Mouse (Mus musculus) left cerebral cortex, postnatal 10 days (tissue): ENCODE measurements at regions not wholly inside any gene's neighbourhood (a gene's known extent, or its start where the extent isn't known, plus 50 kb on each side); places are given as distances from the start of the nearest gene placed in this dataset.

Experiments
- DNase-seq, 2 experiments: peaks; one replicate each; pipeline ENCODE4 v3.0.0; 2021 to 2022; ENCODE audit warnings: low spot score in 2 of 2, mixed read lengths in 1 of 2; ENCODE audit errors: extremely low spot score in 1 of 2
- intact Hi-C: fragments of 180-260 bp; cut with DNase I; formaldehyde crosslinking; loops from one replicate; pipeline ENCODE4 v1.15.1; 2025

DNA sequence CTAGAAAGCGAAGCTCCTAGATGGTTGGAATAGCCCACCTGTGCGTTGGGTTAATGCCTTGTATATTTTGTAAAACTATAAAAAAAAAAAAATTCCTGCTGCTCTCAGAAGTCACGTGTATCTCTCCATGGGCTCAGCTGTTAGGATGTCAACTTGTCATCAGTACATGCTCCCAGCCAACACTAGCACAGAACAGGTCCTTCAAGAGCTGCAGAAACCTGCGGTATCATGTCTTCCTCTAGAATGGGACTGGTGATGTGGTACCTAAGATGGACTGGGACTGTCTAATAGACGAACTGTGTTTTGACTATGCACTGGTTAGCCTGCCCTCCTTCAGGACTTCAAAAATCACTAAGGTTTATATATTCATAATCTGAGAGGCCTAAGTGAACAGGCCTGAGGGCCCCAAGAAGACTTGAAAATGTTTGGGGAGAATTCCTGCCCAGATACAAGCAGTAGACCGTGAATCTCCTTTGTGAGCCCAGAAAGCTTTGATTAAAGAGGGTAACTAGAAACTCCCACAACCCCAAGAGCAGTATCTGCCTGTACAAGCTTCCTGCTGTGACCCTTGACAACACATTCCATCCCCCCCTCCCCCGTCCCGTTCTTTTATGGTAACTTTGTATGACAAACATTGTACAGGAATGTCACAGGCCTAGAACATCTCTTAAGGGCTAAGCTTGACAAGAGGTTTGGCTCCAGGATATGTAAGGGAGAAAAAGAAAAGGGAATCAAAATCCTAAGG, 152.1 kb downstream of the Sox4 start:
- intact Hi-C loops: no loop called here
- no peak for DNase-seq

DNA sequence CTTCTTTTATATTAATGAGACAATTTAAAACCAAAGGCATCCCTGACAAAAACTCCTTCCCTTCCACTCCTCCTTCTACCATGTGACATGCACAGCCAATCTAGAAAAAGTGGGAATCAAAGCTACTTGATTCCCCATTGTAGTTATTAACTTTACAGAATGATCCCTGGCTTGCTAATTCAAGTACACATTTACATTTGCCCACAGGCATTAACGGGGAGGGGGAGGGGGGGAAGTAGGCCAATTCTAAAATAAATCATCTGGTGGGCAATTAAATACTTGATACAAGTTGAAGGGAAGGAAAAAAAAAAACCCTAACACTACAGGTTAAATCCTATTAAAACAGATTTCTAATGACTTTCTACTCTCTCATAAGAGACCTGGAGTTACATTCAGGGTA, 152.8 kb downstream of the Sox4 start:
- intact Hi-C loops: no loop called here
- DNase-seq: no peak

DNA sequence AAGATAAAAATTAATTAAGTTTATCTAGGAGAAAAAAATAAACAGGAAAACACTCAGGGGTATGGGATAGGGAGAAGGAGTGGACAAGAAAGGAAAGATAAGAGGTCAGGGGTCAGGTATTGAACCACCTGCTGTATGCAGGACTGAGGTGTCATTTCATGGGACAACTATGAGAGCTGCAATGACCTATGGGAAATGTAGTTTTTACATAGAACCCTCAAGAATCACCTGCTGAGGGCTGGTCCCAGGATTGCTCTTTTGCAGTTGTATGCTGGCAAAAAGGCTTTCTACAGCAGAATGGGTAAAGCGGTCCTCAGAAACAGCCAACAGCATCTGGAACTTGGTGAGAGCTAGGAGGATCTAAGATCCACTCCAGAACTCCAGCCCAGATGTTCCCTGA, 154.0 kb downstream of the Sox4 start:
- intact Hi-C loops: no loop called here
- DNase-seq: no peak

DNA sequence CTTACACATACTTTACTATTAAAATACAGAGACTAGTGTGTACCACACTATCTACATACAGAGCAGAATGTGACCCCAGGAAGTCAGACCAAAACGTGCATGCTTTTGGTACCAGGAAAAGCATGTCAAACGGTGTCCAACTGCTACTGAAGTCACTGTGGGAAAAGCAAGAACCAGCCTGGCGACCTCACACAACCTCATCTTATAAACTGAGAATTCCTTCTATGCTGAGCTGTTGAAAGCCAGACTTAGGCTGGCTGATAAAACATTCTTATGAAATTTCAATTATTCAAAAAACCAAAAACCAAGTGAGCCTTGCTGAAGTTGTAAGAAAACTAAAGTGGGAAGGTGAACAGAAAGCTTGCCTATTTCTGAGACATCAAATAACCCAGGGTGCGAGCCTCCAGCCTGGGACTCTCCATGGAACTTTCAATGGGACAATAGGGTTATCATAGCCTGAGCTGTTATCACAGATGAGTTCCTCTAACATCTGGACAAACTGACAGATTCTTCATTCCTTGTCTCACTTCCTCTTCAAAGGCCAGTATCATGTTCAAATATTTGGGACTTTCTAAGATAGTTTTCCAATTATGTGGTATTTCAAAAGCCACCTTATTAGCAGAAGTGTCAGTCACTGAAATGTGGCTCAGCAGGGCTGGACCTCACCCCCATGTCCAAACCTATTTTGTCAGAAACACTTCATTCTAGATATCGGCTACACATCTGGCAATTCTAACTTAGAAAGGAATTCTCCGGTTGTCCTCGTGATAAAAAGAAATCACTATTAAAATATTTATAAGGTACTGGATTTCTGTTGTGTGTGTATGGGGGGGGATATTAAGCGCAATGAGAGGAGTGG, 155.7 kb downstream of the Sox4 start:
- intact Hi-C loops: no loop called here
- DNase-seq: no peak

DNA sequence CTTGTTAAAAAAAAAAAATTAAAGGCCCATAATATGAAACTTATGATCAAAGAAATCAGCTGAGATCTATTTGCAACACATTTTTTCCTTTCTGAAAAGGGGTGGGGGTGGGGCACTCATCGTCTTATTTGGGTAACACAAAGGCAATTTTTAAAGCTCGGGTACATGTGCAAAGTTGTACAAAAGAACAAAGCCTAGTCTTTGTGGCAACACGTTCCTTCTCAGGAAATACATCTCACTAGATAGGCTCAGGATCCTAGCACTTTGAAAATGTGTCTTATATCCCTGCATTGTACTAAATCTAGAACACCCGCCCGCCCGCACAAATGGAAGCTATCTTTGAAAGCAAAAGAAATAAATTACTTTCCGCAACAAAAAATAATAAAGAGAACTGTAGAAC, 158.2 kb downstream of the Sox4 start:
- DNase-seq: no peak
- intact Hi-C loops: no loop called here

DNA sequence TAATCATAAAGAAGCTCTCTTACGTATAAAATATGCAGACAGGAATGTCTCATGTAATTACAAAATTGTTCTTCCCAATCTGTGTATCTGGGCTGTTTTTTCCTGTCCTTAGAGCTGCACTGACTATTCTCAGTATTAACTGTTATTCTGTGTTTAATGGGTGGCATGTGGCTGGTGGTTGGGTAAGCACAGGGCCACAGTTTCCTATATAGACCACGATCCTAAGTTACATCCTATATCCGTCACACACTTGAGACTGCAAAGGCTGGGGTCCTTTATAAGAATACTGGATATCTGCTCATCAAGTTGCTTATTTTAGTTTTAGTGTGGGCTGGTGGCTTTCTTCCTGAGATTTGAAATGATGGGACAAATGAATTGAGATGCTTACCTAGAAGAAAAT, 159.0 kb downstream of the Sox4 start:
- intact Hi-C loops: no loop called here

DNA sequence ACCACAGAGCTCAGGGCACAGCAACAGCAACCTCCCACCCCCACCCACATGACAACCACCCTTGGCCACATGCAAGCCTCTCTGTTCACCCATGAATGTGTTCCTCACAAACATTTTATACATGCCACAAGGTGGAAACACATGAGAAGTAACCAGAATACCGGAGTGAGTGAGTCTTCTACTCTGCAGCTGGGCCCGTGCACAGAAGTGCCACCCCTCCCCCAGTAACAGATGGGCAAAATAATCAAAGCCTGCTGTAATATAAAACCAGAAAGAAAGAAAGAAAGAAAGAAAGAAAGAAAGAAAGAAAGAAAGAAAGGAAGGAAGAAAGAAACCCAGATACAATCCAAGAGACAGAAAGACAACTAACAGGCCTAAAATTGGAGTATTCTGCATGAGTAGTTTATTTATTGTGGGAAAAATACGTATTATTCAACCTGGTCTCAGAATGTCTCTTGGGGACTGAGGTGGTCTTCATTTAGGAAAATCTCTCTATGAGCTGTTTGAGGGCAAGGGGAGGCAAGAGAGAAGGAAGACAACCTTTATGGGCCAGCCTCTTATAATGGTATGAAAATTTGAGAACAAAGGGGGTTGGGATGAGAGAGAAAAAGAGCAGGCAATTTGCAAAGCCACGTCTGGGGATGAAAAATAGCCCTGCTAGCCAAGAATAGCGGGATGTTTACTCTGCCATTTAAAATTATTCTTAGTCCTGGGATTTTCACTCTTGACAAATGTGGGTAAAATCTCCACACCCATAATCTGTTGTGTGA, 160.2 kb downstream of the Sox4 start:
- intact Hi-C loops: no loop called here
- DNase-seq: peak in 1 of 2 experiments; percentile 23

More for the DNA sequence above, 159.0 kb downstream of the Sox4 start:
- DNase-seq: no peak

DNA sequence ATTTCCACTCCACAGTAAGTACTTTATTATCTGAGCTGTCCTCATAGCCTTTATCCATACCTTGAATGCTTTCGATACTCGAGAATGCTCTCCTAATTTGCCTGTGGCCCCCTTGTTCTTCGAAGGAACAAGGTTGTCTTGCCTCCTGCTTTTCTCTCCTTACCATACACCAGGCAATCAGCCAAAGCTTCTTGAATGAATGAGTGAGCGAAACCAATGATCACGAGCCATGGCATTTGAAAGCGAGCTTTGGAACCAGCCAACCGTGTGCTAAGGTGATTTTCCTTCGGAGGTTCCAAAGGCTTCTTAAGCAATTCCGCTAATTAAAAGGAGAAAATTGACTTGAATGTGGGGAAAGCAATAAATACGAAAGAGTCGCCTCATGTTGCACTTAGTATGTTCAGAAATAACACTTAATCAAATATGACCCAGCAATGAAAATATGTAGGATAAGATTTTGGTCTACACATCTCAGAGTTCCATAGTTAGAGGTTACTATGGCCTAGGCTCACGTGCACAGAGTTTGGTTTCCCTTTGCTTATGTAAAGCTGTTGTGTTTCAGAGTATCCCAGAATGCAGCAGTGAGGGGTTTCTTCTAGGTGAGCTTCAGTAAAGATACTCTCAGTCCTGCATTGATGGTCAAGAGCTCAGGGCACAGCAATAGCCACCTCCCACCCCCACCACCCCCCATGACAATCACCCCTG, 160.9 kb downstream of the Sox4 start:
- intact Hi-C loops: no loop called here
- DNase-seq: no peak

DNA sequence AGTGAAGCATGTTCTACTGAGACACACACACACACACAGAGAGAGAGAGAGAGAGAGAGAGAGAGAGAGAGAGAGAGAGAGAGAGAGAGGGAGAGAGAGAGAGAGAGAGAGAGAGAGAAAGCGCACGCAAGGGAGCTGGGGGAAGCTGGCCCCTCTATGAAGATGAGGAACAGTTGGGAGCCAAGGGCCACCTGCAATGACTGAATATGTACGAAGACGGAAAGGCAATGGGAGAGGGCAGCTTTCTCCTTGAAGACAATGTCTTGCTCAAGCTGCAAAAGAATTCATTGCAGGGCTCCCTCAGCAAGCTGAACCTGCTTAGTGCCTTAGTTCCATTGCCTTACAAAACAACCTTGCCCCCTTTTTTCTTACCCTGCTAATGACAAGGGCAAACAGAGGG, 163.1 kb downstream of the Sox4 start:
- intact Hi-C loops: no loop called here
- no peak for DNase-seq

DNA sequence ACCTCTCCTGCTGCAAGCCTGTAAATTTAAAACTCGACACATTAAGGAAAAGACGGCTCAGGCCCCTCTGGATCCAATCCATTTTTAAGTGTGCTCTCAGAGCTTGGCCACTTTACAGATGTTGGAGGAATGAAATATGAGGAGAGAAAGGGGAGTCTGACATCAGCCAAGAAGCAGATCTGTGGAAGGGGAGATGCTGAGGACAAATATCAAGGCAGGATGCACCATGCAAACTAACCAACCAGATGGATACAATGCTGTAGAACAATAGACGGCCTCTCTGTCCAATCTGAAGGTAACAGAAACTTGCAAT, 166.2 kb downstream of the Sox4 start:
- intact Hi-C loops: no loop called here
- DNase-seq: no peak

DNA sequence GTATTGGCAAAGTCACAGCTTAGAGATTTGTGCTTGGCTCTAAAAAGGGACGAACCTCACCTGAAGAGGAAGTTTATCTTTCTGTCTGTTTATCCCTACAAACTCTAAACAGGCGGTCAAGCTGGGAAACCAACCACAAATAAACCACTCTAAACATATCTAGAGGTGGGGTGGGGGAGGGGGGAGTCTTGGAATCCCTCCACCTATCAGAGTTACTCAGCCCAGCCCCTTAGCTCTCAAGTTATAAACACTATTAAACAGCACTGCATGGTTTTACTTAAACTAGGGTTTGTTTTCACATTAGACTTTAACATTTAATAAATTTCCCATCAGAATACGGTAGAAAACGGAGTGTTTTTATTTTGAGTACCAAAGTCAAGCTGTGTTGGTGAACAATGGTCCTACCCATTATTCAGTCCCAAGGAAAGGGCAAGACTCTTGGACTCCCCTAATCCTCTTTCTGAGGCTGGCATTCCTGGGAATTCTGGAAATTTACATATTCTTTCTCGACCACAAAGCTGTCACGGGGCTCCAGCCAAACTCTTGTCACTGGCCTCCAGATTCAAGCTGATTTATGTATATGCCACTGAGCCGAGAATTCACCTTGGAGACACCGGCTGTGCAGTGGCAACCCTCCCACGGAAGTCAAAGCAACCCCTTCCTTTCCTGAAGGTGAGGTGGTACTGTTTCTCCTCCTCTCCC, 166.7 kb downstream of the Sox4 start:
- intact Hi-C loops: no loop called here
- no peak for DNase-seq

DNA sequence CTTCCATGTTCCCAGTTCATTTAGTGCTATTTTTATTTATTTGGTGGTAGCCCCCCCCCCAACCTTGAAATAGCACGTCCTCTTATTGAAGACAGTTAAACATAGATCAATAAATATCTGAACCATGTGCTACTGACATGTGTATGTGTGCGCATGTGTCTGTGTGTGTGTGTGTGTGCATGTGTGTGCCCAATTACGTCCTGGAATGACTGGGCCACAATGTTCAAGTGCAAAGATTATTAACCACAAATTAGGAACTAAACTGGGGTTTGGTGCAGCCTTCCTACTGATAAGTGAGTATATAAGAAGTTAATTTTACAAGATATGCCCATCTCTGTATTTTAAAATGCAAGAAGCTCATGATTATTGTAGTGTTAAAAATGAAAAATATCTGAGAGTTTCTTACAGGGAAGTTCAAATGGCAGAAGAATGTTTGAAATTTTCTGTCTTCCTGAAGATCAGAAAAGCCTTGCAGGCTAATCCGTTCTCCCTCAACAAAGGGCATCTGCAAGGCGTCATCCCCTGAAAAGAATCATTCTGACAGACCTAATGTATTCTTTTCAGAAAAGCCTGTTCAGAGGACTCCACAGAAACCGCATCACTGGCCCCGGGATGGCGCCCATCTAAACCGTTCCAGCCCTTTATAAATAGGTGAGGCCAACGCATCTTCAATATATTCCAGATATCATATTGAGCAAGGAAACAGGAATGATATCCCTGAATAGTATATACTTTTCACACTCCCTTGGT, 170.8 kb downstream of the Sox4 start:
- no peak for DNase-seq
- intact Hi-C loops: no loop called here

DNA sequence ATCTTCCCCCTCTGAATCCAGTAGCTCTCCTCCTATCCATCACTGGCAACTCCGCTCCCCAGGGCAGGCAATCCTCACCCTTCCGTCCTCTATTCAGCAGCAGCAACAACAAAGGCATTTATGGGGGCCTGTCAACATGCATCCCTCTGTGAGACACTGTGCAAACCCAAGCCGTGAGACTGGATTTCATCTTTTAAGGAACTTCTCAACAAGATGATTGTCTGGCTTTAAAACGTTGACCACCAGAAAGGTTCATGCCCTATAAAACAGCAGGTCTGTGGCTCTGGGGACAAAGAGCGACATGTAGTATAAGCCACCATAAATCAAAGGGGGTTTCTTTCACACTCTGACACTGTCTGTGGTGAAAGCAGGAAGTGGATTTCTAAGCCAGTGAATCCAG, 171.4 kb downstream of the Sox4 start:
- intact Hi-C loops: no loop called here
- no peak for DNase-seq

DNA sequence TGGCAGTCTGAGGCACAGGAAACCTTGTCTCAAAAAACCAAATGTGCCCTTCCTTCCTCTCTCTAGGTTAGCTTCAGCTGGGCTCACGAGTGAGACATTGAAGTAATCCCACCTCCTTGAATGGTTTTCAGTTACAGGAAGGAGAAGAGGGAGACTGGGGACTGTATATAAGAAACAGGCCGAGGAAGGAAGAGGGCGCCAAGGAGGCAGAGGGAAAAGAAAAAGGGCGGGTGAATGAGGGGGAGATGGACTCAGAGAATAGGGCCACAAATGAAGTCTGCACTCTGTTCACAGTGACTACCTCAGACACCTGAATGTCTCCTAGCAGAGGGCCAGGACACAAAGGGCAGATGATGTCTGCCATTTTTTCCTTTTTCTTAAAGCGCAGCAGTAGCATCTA, 171.9 kb downstream of the Sox4 start:
- intact Hi-C loops: no loop called here
- no peak for DNase-seq

DNA sequence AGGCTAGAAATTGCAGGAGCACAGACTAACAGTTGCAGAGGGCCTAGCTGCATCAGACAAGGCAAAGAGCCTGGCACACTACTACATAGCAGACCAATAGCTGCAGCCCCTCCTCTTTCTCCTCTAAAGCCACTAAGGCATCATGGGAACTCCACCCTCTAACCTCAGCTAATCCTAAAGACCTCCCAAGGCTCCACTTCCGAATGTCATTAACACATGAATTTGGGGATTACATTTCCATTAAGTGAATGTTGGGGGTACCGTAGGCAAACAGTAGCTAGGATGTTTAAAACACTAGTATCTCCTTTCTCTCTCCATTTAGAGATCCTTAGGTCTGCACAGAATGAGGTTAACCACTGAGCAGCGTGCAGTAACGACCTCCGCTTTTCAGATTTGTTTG, 173.1 kb downstream of the Sox4 start:
- no peak for DNase-seq
- intact Hi-C loops: no loop called here

DNA sequence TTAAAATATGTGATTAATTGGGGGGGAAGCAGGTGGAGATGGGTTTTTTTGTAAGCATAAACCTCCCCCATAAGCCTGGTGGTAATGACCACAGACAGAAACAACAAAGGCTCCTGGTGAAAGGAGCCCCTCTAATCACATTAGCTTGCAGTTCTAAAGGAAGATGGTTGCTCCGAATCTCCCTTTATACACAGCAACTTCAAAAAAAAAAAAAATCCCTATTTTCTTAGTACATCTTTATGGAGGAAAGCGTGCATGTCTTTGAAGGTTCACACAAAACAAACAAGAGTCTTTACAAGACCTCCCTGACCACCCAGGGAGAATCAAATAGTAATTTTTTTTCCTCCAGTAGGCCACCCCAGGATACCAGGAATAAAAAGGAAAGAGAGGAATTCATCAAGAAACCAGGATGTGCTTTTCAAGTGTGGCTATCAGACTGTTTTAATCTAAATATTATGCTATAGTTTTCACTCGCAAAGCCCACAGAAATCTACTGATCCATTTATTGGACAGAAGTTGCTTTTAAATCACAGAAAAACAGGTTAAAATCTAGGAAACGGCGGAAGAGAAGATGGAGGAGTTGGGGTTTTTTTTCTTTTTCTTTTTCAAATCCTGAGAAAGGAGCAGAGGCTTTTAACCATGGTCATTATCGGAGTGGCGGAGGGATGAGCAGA, 178.2 kb downstream of the Sox4 start:
- no peak for DNase-seq
- intact Hi-C loops: no loop called here

DNA sequence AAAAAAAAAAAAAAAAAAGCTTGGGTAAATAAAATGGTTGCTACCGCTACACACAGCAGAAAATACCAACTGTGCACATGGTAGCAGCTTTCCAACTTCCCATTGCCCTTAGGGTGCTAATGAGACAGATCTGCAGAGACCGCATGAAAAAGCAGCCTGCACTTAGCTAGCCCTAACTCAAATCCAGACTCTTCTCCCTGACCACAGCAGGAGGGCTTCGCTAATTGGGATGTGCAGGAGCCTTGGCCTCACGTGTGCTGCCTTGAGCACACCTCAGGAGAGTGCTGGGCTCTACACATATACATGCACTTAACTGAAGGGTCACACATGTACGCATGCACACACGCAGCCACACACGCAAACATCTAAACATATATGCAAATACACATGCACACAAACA, 178.9 kb downstream of the Sox4 start:
- intact Hi-C loops: loop anchor here (5.0 kb wide), 1 partner anchor 178 kb away; the partner anchor contains the start of gene Sox4
- no peak for DNase-seq
